Mouse (Mus musculus) stomach, embryonic 16.5 days (tissue): Measurements from ENCODE around the gene Mmp19. TPM values are rescaled to one million over a fixed set of nuclear protein-coding genes. Genes with fewer than 3 reads are reported as not detected.

Experiments
- polyA plus RNA-seq: library from polyadenylated mRNA; unstranded; fragments of >200 nt; fragmentation: Nextera tagmentation; extraction: Ambion mirVana; gene quantifications from 2 replicates; pipeline ENCODE4 v1.2.1, GENCODE M21; 2015

The Mmp19 gene
- polyA plus RNA-seq, 1 experiment from 2014 or later, result 2.2 TPM

Other genes with a start within 250 kb of the Mmp19 start
- gene Zc3h10, start 243.1 kb upstream of the Mmp19 start, polyA plus RNA-seq, result 10.7 and 10.8 TPM in 2 replicates
- 3,732 and 3,890 TPM in 2 replicates for gene Rpl41, start 241.6 kb upstream of the Mmp19 start, polyA plus RNA-seq
- 198 and 206 TPM in 2 replicates for gene Pa2g4, start 224.9 kb upstream of the Mmp19 start, polyA plus RNA-seq
- gene Erbb3, start 201.3 kb upstream of the Mmp19 start, polyA plus RNA-seq, result 32.0 and 38.0 TPM in 2 replicates
- gene Rps26, start 164.2 kb upstream of the Mmp19 start, polyA plus RNA-seq, result 553 and 704 TPM in 2 replicates
- 2.1 and 2.5 TPM in 2 replicates for gene Ikzf4, start 144.9 kb upstream of the Mmp19 start, polyA plus RNA-seq
- 17.7 and 24.4 TPM in 2 replicates for gene Suox, start 116.8 kb upstream of the Mmp19 start, polyA plus RNA-seq
- 85.1 and 87.8 TPM in 2 replicates for gene Rab5b, start 94.6 kb upstream of the Mmp19 start, polyA plus RNA-seq
- 1.6 and 3.0 TPM in 2 replicates for gene Pmel, start 86.7 kb upstream of the Mmp19 start, polyA plus RNA-seq
- gene Cdk2, start 85.9 kb upstream of the Mmp19 start, polyA plus RNA-seq, result 76.7 and 81.2 TPM in 2 replicates
- 28.2 and 36.1 TPM in 2 replicates for gene Dgka, start 46.1 kb upstream of the Mmp19 start, polyA plus RNA-seq
- gene Pym1, start 43.0 kb upstream of the Mmp19 start, polyA plus RNA-seq, result 35.0 and 36.2 TPM in 2 replicates
- gene Dnajc14, start 13.2 kb downstream of the Mmp19 start, polyA plus RNA-seq, result 54.1 and 59.5 TPM in 2 replicates
- 17.3 and 18.2 TPM in 2 replicates for gene Tmem198b, start 13.5 kb downstream of the Mmp19 start, polyA plus RNA-seq
- 161 and 184 TPM in 2 replicates for gene Sarnp, start 26.4 kb downstream of the Mmp19 start, polyA plus RNA-seq
- gene Ormdl2, start 30.7 kb downstream of the Mmp19 start, polyA plus RNA-seq, result 84.9 and 103 TPM in 2 replicates
- 2.8 and 2.9 TPM in 2 replicates for gene Gdf11, start 100.8 kb downstream of the Mmp19 start, polyA plus RNA-seq
- gene Cd63, start 110.1 kb downstream of the Mmp19 start, polyA plus RNA-seq, result 756 and 798 TPM in 2 replicates
- 16.6 and 18.7 TPM in 2 replicates for gene Rdh5, start 132.0 kb downstream of the Mmp19 start, polyA plus RNA-seq
- gene Bloc1s1, start 133.1 kb downstream of the Mmp19 start, polyA plus RNA-seq, result 194 and 206 TPM in 2 replicates
- gene Itga7, start 142.9 kb downstream of the Mmp19 start, polyA plus RNA-seq, result 7.9 and 12.4 TPM in 2 replicates
- 3.4 and 3.6 TPM in 2 replicates for gene Mettl7b, start 170.1 kb downstream of the Mmp19 start, polyA plus RNA-seq
- not detected in 2 replicates for gene Olfr9, start 198.5 kb downstream of the Mmp19 start, polyA plus RNA-seq
- gene Olfr763, start 219.9 kb downstream of the Mmp19 start, polyA plus RNA-seq, result not detected in 2 replicates
- gene Olfr764-ps1, start 249.0 kb downstream of the Mmp19 start, polyA plus RNA-seq, result not detected in 2 replicates